ENCODE assay signal across 13 mouse cellular contexts in genomic region chr2:93476487-93476886, GRCm38 (mm10). TPM values are rescaled to one million over a fixed set of nuclear protein-coding genes. Genes with fewer than 3 reads are reported as not detected.
DNase-seq lines count a peak whose midpoint lies in the region; ATAC-seq lines count a peak whose summit lies in the region.
"Had no signal": no experiment of that assay in that cellular context is flagged by ENCODE, and none has a peak within 500 bp of the region (broad histone marks: within the 10 kb centered on the region; RNA-seq: fewer than 3 reads in every experiment).

No protein-coding gene starts in this region.

- no peaks in the 10 kb centered on the region for H3K4me1 ChIP-seq in kidney, embryonic 14.5 days (ENCODE audit: control insufficient read depth, insufficient read depth, low read length)
- H3K4me1 ChIP-seq in forebrain, embryonic 16.5 days (replicated peaks; ENCODE audit: control insufficient read depth, insufficient read depth, low read length): no peaks in the 10 kb centered on the region

- WGBS in kidney, embryonic 14.5 days: 66% methylated on average over 7 of the region's 7 CpGs
- 90% methylated on average over 7 of the region's 7 CpGs for WGBS in forebrain, embryonic 16.5 days

- intact Hi-C loops in heart, postnatal 25 days (cut with DNase I): loop anchor here (2.0 to 10.0 kb wide), 2 partner anchors 310 to 338 kb away; no protein-coding TSS in a partner anchor

- no peaks in the 10 kb centered on the region; the same call in 1 of the 2 replicates for H3K27me3 ChIP-seq in kidney, embryonic 14.5 days (ENCODE audit: control insufficient read depth, insufficient read depth, low read length)
- no peaks in the 10 kb centered on the region for H3K27me3 ChIP-seq in forebrain, embryonic 16.5 days (replicated peaks; ENCODE audit: control insufficient read depth, insufficient read depth, low read length)

- no peak overlapping the region for H3K27ac ChIP-seq in kidney, embryonic 14.5 days (ENCODE audit: low read depth, low read length)
- H3K27ac ChIP-seq in forebrain, embryonic 16.5 days (ENCODE audit: low read length): no peak overlapping the region
- H3K27ac ChIP-seq: limb, embryonic 13.5 days had no signal

- no peak for ATAC-seq in kidney, embryonic 14.5 days (ENCODE audit: low FRiP score, low TSS enrichment)
- ATAC-seq in forebrain, embryonic 16.5 days: no peak

- H3K4me2 ChIP-seq in kidney, embryonic 14.5 days (replicated peaks; ENCODE audit: low read depth, low read length): no peak overlapping the region
- H3K4me2 ChIP-seq in forebrain, embryonic 16.5 days (ENCODE audit: low read length): no peak overlapping the region
- H3K4me2 ChIP-seq: limb, embryonic 13.5 days; lung, embryonic 14.5 days had no signal

- H3K9me3 ChIP-seq in kidney, embryonic 14.5 days (ENCODE audit: control insufficient read depth, low read length): no peaks in the 10 kb centered on the region
- H3K9me3 ChIP-seq in forebrain, embryonic 16.5 days (ENCODE audit: control insufficient read depth, low read length): no peaks in the 10 kb centered on the region
- H3K9me3 ChIP-seq: limb, embryonic 13.5 days had no signal

- DNase-seq in adrenal gland, postnatal 14 days: peak; percentile 43
- DNase-seq in adrenal gland, adult 2 months: no peak
- peak; percentile 55 to 70 for DNase-seq in kidney, postnatal 4 days
- peak; percentile 58 to 64 for DNase-seq in gastrocnemius, adult 8-10 months (ENCODE audit: low spot score in 2 of 2)
- peak; percentile 65 for DNase-seq in heart, postnatal 25 days (ENCODE audit: low spot score)
- DNase-seq in spleen, postnatal 36 days (ENCODE audit: low spot score in 2 of 2): no peak
- DNase-seq: cerebellum, adult 9-10 months; kidney, adult 11 months; lung, embryonic 14.5 days had no signal

- no peaks in the 10 kb centered on the region for H3K36me3 ChIP-seq in kidney, embryonic 14.5 days (ENCODE audit: control insufficient read depth, insufficient read depth, low read length)
- no peaks in the 10 kb centered on the region for H3K36me3 ChIP-seq in forebrain, embryonic 16.5 days (ENCODE audit: control insufficient read depth, insufficient read depth)
- H3K36me3 ChIP-seq: limb, embryonic 13.5 days had no signal

- H3K4me3 ChIP-seq in kidney, embryonic 14.5 days (ENCODE audit: low read length): no peak overlapping the region
- no peak overlapping the region for H3K4me3 ChIP-seq in forebrain, embryonic 16.5 days (replicated peaks; ENCODE audit: low read length)
- H3K4me3 ChIP-seq: limb, embryonic 13.5 days; megakaryocyte, embryonic 14.5 days had no signal

- H3K9ac ChIP-seq in kidney, embryonic 14.5 days (ENCODE audit: low read depth, low read length): no peak overlapping the region
- H3K9ac ChIP-seq in forebrain, embryonic 16.5 days (replicated peaks; ENCODE audit: low read depth, low read length): no peak overlapping the region
- H3K9ac ChIP-seq: limb, embryonic 13.5 days; lung, embryonic 14.5 days had no signal

RNA-seq across cellular contexts. Expression of gene Cd82, which starts 13.5 kb away (rescaled TPM):
- total RNA-seq in adrenal gland, postnatal 14 days (2021): 43.0 and 54.9 TPM in 2 replicates
- 10 to 100 TPM; 58.9 to 83.2 TPM for total RNA-seq in adrenal gland, adult 2 months (2021)
- polyA plus RNA-seq in adrenal gland, adult 2 months (2012; rRNA removed): 125 and 137 TPM in 2 replicates
- 17.4 and 27.4 TPM in 2 replicates for polyA plus RNA-seq in kidney, embryonic 14.5 days (2014; fragmentation: Nextera tagmentation; extraction: Ambion mirVana)
- 10 to 100 TPM in 1 of 4 experiments, 1 to 10 TPM in 3; 7.6 to 10.1 (median 9.8) TPM for total RNA-seq in gastrocnemius, adult 8-10 months (2022)
- 10 to 100 TPM; 11.9 to 12.6 TPM for total RNA-seq in heart, postnatal 25 days (2021)
- polyA plus RNA-seq in forebrain, embryonic 16.5 days (2015; fragmentation: Nextera tagmentation; extraction: Ambion mirVana): 18.3 and 22.1 TPM in 2 replicates

Comparison
In these comparisons a context has a peak if more than half of its experiments do, and no peak if none do; other contexts are left out.
1. DNase-seq: peak in adrenal gland, postnatal 14 days (single experiment), kidney, postnatal 4 days (2 of 2), gastrocnemius, adult 8-10 months (2 of 2) and heart, postnatal 25 days (single experiment); none in adrenal gland, adult 2 months (single experiment) and spleen, postnatal 36 days (0 of 2).